Comparison of ENCODE assay signal across 14 mouse cellular contexts in the genomic region with DNA sequence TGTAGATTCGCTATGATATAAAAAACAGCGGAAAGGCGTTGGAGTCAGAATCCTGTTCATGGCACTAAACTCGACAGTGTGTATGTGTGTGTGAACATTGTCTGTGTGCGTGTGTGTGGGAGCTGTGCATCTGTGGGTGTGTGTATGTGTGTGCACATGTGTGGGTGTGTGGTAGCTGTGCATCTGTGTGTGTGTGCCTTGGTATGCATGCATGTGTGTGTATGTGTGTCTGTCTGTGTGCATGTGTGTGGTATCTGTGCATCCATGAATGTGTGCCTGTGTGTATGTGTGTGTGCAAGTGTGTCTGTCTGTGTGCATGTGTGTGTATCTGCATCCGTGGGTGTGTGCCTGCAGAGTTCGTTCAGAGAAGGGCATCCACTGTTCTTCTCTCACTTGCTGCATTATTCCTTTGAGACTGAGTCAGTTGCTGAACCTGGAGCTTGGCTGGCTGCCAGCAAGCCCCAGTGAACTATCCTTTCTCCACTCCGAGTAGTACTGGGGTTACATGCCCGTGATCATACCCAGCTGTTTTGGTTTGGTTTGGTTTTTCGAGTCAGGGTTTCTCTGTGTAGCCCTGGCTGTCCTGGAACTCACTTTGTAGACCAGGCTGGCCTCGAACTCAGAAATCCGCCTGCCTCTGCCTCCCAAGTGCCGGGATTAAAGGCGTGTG. TPM values are rescaled to one million over a fixed set of nuclear protein-coding genes. Genes with fewer than 3 reads are reported as not detected.
DNase-seq lines count a peak whose midpoint lies in the region; ATAC-seq lines count a peak whose summit lies in the region.
"Had no signal": no experiment of that assay in that cellular context is flagged by ENCODE, and none has a peak within 500 bp of the region (broad histone marks: within the 10 kb centered on the region; RNA-seq: fewer than 3 reads in every experiment).

No protein-coding gene starts in this region.

- no peak overlapping the region for H3K4me3 ChIP-seq in midbrain, embryonic 13.5 days (replicated peaks)
- H3K4me3 ChIP-seq in midbrain, embryonic 16.5 days (ENCODE audit: low read depth, low read length) = no peak overlapping the region
- H3K4me3 ChIP-seq: erythroblast, embryonic 14.5 days; forebrain, embryonic 13.5 days; intestine, embryonic 15.5 days had no signal

- no peak for ATAC-seq in midbrain, embryonic 13.5 days
- ATAC-seq in midbrain, embryonic 16.5 days = no peak
- ATAC-seq: forebrain, embryonic 13.5 days; intestine, embryonic 15.5 days; liver, postnatal 0 days had no signal

- no peaks in the 10 kb centered on the region for H3K9me3 ChIP-seq in midbrain, embryonic 13.5 days
- H3K9me3 ChIP-seq in midbrain, embryonic 16.5 days (replicated peaks; ENCODE audit: control insufficient read depth, low read length, poor library complexity, severe bottlenecking) = no peaks in the 10 kb centered on the region
- H3K9me3 ChIP-seq: forebrain, embryonic 13.5 days; intestine, embryonic 15.5 days had no signal

- no peak overlapping the region for H3K4me2 ChIP-seq in midbrain, embryonic 13.5 days (replicated peaks)
- no peak overlapping the region for H3K4me2 ChIP-seq in midbrain, embryonic 16.5 days (ENCODE audit: low read length)
- H3K4me2 ChIP-seq: forebrain, embryonic 13.5 days; intestine, embryonic 15.5 days had no signal

- WGBS in midbrain, embryonic 13.5 days = 89% methylated on average over 14 of the region's 14 CpGs
- WGBS in midbrain, embryonic 16.5 days = 88% methylated on average over 14 of the region's 14 CpGs

- no peaks in the 10 kb centered on the region for H3K27me3 ChIP-seq in midbrain, embryonic 13.5 days
- H3K27me3 ChIP-seq in midbrain, embryonic 16.5 days (ENCODE audit: control insufficient read depth, insufficient read depth, low read depth, low read length) = no peaks in the 10 kb centered on the region
- H3K27me3 ChIP-seq: forebrain, embryonic 13.5 days; intestine, embryonic 15.5 days had no signal

- no peak overlapping the region for H3K27ac ChIP-seq in midbrain, embryonic 13.5 days
- H3K27ac ChIP-seq in midbrain, embryonic 16.5 days (ENCODE audit: low read length) = no peak overlapping the region
- H3K27ac ChIP-seq: forebrain, embryonic 13.5 days; intestine, embryonic 15.5 days had no signal

- H3K4me1 ChIP-seq in midbrain, embryonic 13.5 days (replicated peaks) = no peaks in the 10 kb centered on the region
- no peaks in the 10 kb centered on the region for H3K4me1 ChIP-seq in midbrain, embryonic 16.5 days (ENCODE audit: control insufficient read depth, insufficient read depth, low read length)
- H3K4me1 ChIP-seq: forebrain, embryonic 13.5 days; intestine, embryonic 15.5 days had no signal

- H3K9ac ChIP-seq in midbrain, embryonic 13.5 days (replicated peaks) = 0 out of 2 replicates have a peak overlapping the region, but pooled peaks have one; percentile 10
- no peak overlapping the region for H3K9ac ChIP-seq in midbrain, embryonic 16.5 days (ENCODE audit: low read depth, low read length)
- H3K9ac ChIP-seq: forebrain, embryonic 13.5 days; intestine, embryonic 15.5 days; liver, postnatal 0 days had no signal

- peaks cover 55% of the 10 kb centered on the region for H3K36me3 ChIP-seq in midbrain, embryonic 13.5 days
- peaks cover 29% of the 10 kb centered on the region for H3K36me3 ChIP-seq in midbrain, embryonic 16.5 days (ENCODE audit: control insufficient read depth, insufficient read depth, low read length)

- peak; percentile 30 for DNase-seq in kidney, postnatal 10 days
- DNase-seq in kidney, postnatal 36 days = no peak
- peak; percentile 27 for DNase-seq in brain, adult 2 months (ENCODE audit: low read depth, low spot score)
- no peak for DNase-seq in embryo, embryonic 11 days
- no peak for DNase-seq in thymus, postnatal 14 days
- DNase-seq: adrenal gland, postnatal 14 days; cerebellum, adult 11 months; liver, postnatal 0 days had no signal

RNA-seq across cellular contexts. Expression of a gene that starts 30.6 kb away (rescaled TPM):
- polyA plus RNA-seq in midbrain, embryonic 13.5 days (2015; fragmentation: Nextera tagmentation; extraction: Ambion mirVana) = 41.7 and 44.5 TPM in 2 replicates
- polyA plus RNA-seq in midbrain, embryonic 16.5 days (2015; fragmentation: Nextera tagmentation; extraction: Ambion mirVana) = 32.2 and 37.6 TPM in 2 replicates

RNA-seq across cellular contexts. Expression of a gene that starts 37.3 kb away (rescaled TPM):
- polyA plus RNA-seq in midbrain, embryonic 13.5 days (2015; fragmentation: Nextera tagmentation; extraction: Ambion mirVana) = 0.43 TPM in 1 of 2 replicates, not detected in the other
- not detected in 2 replicates for polyA plus RNA-seq in midbrain, embryonic 16.5 days (2015; fragmentation: Nextera tagmentation; extraction: Ambion mirVana)
- polyA plus RNA-seq: erythroblast, embryonic 14.5 days; forebrain, embryonic 13.5 days; intestine, embryonic 15.5 days; kidney, embryonic 14.5 days had no signal

Comparison
In these comparisons a context has a peak if more than half of its experiments do, and no peak if none do; other contexts are left out.
1. DNase-seq: peak in kidney, postnatal 10 days (single experiment) and brain, adult 2 months (single experiment); none in kidney, postnatal 36 days (0 of 2), embryo, embryonic 11 days (single experiment) and thymus, postnatal 14 days (single experiment).